Mouse (Mus musculus) embryonic facial prominence, embryonic 14.5 days (tissue): Measurements from ENCODE around the gene Bmper. TPM values are rescaled to one million over a fixed set of nuclear protein-coding genes. Genes with fewer than 3 reads are reported as not detected.
A peak's percentile ranks its signal among the peaks of the same experiment; 100 is the strongest.

Source experiments
- ATAC-seq: fragments of 200-750 bp; cut with Nextera tagmentation; 2 replicates; pipeline ENCODE4 v1.8.0; 2017; ENCODE audit warnings: low read depth, moderate number of reproducible peaks, moderate TSS enrichment
- DNase-seq: peaks from one replicate; pipeline ENCODE4 v3.0.0-alpha.2; 2015; ENCODE audit warnings: low spot score
- H3K27ac ChIP-seq: fragments of 300-500 bp; sonication (generic); replicated peaks from 2 replicates; pipeline ENCODE4 v1.5.1; 2014; ENCODE audit warnings: low read depth, mild to moderate bottlenecking, low read length, moderate library complexity
- H3K27me3 ChIP-seq: fragments of 300-500 bp; sonication (generic); replicated peaks from 2 replicates; pipeline ENCODE4 v1.6.1; 2014; ENCODE audit warnings: low read length; ENCODE audit not compliant: control insufficient read depth, insufficient read depth
- H3K36me3 ChIP-seq: fragments of 300-500 bp; sonication (generic); 2 replicates; pipeline ENCODE4 v1.6.1; 2014; ENCODE audit warnings: low read length, mixed read lengths; ENCODE audit not compliant: control insufficient read depth, insufficient read depth
- H3K4me1 ChIP-seq: fragments of 300-500 bp; sonication (generic); 2 replicates; pipeline ENCODE4 v1.6.1; 2014; ENCODE audit warnings: antibody characterized with exemption, low read length; ENCODE audit not compliant: control insufficient read depth, insufficient read depth
- H3K4me2 ChIP-seq: fragments of 300-500 bp; sonication (generic); 2 replicates; pipeline ENCODE4 v1.6.1; 2014; ENCODE audit warnings: low read depth, mild to moderate bottlenecking, low read length, moderate library complexity, mixed read lengths
- H3K4me3 ChIP-seq: fragments of 300-500 bp; sonication (generic); 2 replicates; pipeline ENCODE4 v1.5.1; 2014; ENCODE audit warnings: low read depth, mild to moderate bottlenecking, low read length
- H3K9ac ChIP-seq: fragments of 300-500 bp; sonication (generic); 2 replicates; pipeline ENCODE4 v1.6.1; 2014; ENCODE audit warnings: low read depth, mild to moderate bottlenecking, low read length, moderate library complexity, mixed read lengths
- H3K9me3 ChIP-seq: fragments of 300-500 bp; sonication (generic); 2 replicates; pipeline ENCODE4 v1.6.1; 2016; ENCODE audit warnings: low read length; ENCODE audit not compliant: control insufficient read depth
- WGBS: fragments of 180-500 bp; shearing (Covaris S2); extraction: QIAGEN DNeasy Blood & Tissue Kit; methylation state at CpG from one replicate; pipeline ENCODE4 v1.1.7; 2014; 5-methylcytosine and 5-hydroxymethylcytosine counted together
- polyA plus RNA-seq: library from polyadenylated mRNA; unstranded; fragments of >200 nt; fragmentation: Nextera tagmentation; extraction: Ambion mirVana; gene quantifications from 2 replicates; pipeline ENCODE4 v1.2.1, GENCODE M21; 2014

Bmper gene
- polyA plus RNA-seq, 1 experiment from 2014 or later = 23.1 TPM

DNA sequence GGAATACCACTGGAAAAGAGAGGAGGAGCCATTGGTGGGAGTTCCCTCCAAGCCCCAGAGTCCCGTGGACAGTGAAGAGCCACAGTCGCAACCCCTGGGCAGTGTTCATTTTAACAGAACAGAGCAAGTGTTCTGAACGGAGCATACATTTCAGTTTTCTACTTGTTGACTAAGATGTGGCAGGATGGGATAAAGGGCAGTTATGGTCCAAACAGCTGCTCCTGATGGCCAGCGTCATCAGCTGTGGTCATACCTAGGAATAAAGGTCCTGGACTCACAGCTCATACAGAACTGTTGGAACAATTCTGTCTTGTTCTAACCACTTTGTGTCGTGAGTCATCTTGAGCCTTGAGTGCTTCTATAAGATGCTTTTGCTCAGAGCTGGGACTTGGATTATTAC, 265.4 kb downstream of the Bmper start:
- Histone ChIP-seq H3K4me1 (no peaks in the 10 kb centered on the region), H3K4me3 (no peak overlapping the region), H3K27me3 (no peaks in the 10 kb centered on the region), H3K36me3 (no peaks in the 10 kb centered on the region), H3K4me2 (no peak overlapping the region), H3K27ac (no peak overlapping the region), H3K9me3 (no peaks in the 10 kb centered on the region), H3K9ac (no peak overlapping the region)
- DNase-seq (no peak), ATAC-seq (no peak)
- WGBS = 90% methylated on average over 5 of the region's 5 CpGs

DNA sequence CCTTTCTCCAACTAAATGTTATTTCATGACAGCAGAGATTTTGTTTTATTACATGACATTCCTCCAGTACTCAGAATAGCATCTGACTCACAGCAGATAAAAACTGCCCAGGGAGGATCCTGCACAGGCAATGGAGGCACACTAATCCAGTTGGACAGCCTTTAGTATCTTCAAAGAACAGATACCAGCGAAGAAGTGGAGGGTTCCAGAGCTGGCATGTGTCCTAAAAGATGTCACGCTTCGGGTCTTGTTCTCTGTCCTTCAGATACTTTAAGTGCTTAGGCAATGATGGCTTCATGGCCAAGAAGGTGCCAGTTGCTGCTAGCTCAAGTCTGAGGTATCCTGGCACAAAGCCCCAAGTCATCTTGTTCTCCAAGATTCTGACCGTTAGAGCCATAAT, 272.5 kb downstream of the Bmper start:
- Histone ChIP-seq H3K9ac (no peak overlapping the region), H3K4me1 (no peaks in the 10 kb centered on the region), H3K36me3 (no peaks in the 10 kb centered on the region), H3K4me2 (no peak overlapping the region), H3K4me3 (no peak overlapping the region), H3K27ac (no peak overlapping the region), H3K27me3 (no peaks in the 10 kb centered on the region), H3K9me3 (no peaks in the 10 kb centered on the region)
- ATAC-seq (no peak), DNase-seq (peak; percentile 11)
- 71% methylated on average over 4 of the region's 4 CpGs for WGBS

- no peak for ATAC-seq
- H3K4me2 ChIP-seq = no peak overlapping the region
Observed at GRCm38 (mm10) chr9:23497626-23498025, 274.8 kb downstream of the Bmper start.

DNA sequence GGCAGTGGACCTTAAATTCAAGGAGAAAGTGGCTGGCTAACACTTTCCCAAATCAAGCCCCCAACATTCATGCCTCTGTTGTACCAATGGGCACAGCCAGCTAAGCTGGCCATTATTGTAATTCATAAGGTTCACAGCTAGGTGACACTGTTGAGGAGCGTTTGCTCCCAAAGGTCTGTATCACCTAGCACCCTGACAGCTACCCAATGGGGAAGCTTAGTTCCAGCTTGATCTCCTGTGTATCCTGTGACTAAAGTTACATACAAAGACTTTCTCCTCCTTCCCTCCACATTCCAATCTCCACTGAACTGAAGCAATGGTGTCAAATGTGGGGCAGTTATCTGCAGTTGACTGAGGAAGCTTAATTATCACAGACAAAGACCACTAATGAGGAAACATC, 311.0 kb downstream of the Bmper start:
- DNase-seq = no peak
- no peaks in the 10 kb centered on the region for H3K27me3 ChIP-seq
- H3K4me1 ChIP-seq = no peaks in the 10 kb centered on the region
- H3K36me3 ChIP-seq = no peaks in the 10 kb centered on the region
- no peak overlapping the region for H3K27ac ChIP-seq
- no peaks in the 10 kb centered on the region for H3K9me3 ChIP-seq
- H3K9ac ChIP-seq = no peak overlapping the region
- no peak overlapping the region for H3K4me3 ChIP-seq
- no peak overlapping the region for H3K4me2 ChIP-seq
- WGBS = 20% methylated on average over 1 of the region's 1 CpGs
- ATAC-seq = no peak

More at GRCm38 (mm10) chr9:23497626-23498025, 274.8 kb downstream of the Bmper start:
- no peak overlapping the region for H3K9ac ChIP-seq
- WGBS = 25% methylated on average over 3 of the region's 3 CpGs
- H3K36me3 ChIP-seq = no peaks in the 10 kb centered on the region
- peak; percentile 61 for DNase-seq
- peaks cover 5% of the 10 kb centered on the region; the same call in 1 of the 2 replicates for H3K9me3 ChIP-seq
- no peak overlapping the region for H3K27ac ChIP-seq
- no peak overlapping the region for H3K4me3 ChIP-seq
- H3K4me1 ChIP-seq = no peaks in the 10 kb centered on the region
- H3K27me3 ChIP-seq = no peaks in the 10 kb centered on the region
